ENCODE assay signal across 8 mouse cellular contexts in genomic region chr10:79916808-79917531, GRCm38 (mm10). TPM values are rescaled to one million over a fixed set of nuclear protein-coding genes. Genes with fewer than 3 reads are reported as not detected.
DNase-seq lines count a peak whose midpoint lies in the region; ATAC-seq and TF ChIP-seq lines count a peak whose summit lies in the region.

TSS of gene Kiss1r (plus strand) at chr10:79916971.

- H3K4me1 ChIP-seq in forebrain, embryonic 12.5 days = peaks cover 63% of the 10 kb centered on the region
- H3K4me1 ChIP-seq in heart, embryonic 16.5 days (ENCODE audit: control insufficient read depth, insufficient read depth, low read length) = peaks cover 52% of the 10 kb centered on the region
- peaks cover 23 to 29% of the 10 kb centered on the region in 2 experiments for H3K4me1 ChIP-seq in liver, embryonic 14.5 days (replicated peaks; ENCODE audit: control insufficient read depth in 2 of 2, insufficient read depth in 2 of 2, low read length in 1 of 2)
- peaks cover 68% of the 10 kb centered on the region for H3K4me1 ChIP-seq in stomach, embryonic 15.5 days

- H3K9me3 ChIP-seq in forebrain, embryonic 12.5 days = no peaks in the 10 kb centered on the region
- no peaks in the 10 kb centered on the region for H3K9me3 ChIP-seq in heart, embryonic 16.5 days (replicated peaks; ENCODE audit: control insufficient read depth, low read length)
- H3K9me3 ChIP-seq in liver, embryonic 14.5 days (ENCODE audit: control insufficient read depth, low read length) = no peaks in the 10 kb centered on the region
- H3K9me3 ChIP-seq in stomach, embryonic 15.5 days = no peaks in the 10 kb centered on the region

- no peak for TF ChIP-seq EP300 in liver, embryonic 14.5 days (IDR thresholded peaks at IDR 0.05; ENCODE audit: low read depth)

- 1% methylated on average over 42 of the region's 42 CpGs for WGBS in forebrain, embryonic 12.5 days
- WGBS in heart, embryonic 16.5 days = 2% methylated on average over 42 of the region's 42 CpGs
- 2% methylated on average over 42 of the region's 42 CpGs for WGBS in liver, embryonic 14.5 days (ENCODE audit: insufficient replicate concordance)
- 2% methylated on average over 41 of the region's 42 CpGs for WGBS in stomach, embryonic 15.5 days

- H3K9ac ChIP-seq in forebrain, embryonic 12.5 days = peak within 1 kb of the TSS; percentile 91
- H3K9ac ChIP-seq in heart, embryonic 16.5 days (ENCODE audit: low read length) = peak within 1 kb of the TSS; percentile 98
- peak within 1 kb of the TSS; percentile 83 for H3K9ac ChIP-seq in liver, embryonic 14.5 days (replicated peaks)
- H3K9ac ChIP-seq in stomach, embryonic 15.5 days = peak within 1 kb of the TSS; percentile 91

- peaks cover 12% of the 10 kb centered on the region for H3K36me3 ChIP-seq in forebrain, embryonic 12.5 days (replicated peaks)
- no peaks in the 10 kb centered on the region for H3K36me3 ChIP-seq in heart, embryonic 16.5 days (ENCODE audit: control insufficient read depth, insufficient read depth)
- no peaks in the 10 kb centered on the region for H3K36me3 ChIP-seq in liver, embryonic 14.5 days (replicated peaks; ENCODE audit: control insufficient read depth, insufficient read depth, low read depth)
- H3K36me3 ChIP-seq in stomach, embryonic 15.5 days = peaks cover 7% of the 10 kb centered on the region; the same call in 1 of the 2 replicates

- DNase-seq in CD4-positive, CD25-positive, alpha-beta regulatory T cell, adult 2 months (ENCODE audit: low read depth, low spot score) = peak; percentile 86
- peak; percentile 64 for DNase-seq in c-Kit-positive CD71-positive TER-119-negative erythroid progenitor cells, embryonic 14.5 days (ENCODE audit: low read depth)
- DNase-seq in kidney, postnatal 25 days = peak; percentile 91 to 92
- DNase-seq in liver, embryonic 14.5 days (ENCODE audit: low read depth in 3 of 3, low spot score in 3 of 3) = peak in 1 of 3 experiments; percentile 60
- DNase-seq in natural killer cell, adult 2 months (ENCODE audit: low spot score in 2 of 2) = peak; percentile 78 to 80

- H3K4me3 ChIP-seq in forebrain, embryonic 12.5 days (replicated peaks) = peak within 1 kb of the TSS; percentile 84
- peak within 1 kb of the TSS; percentile 92 for H3K4me3 ChIP-seq in heart, embryonic 16.5 days (ENCODE audit: low read length)
- H3K4me3 ChIP-seq in liver, embryonic 14.5 days (ENCODE audit: insufficient read depth in 1 of 2, low read depth in 2 of 2, low read length in 2 of 2) = peak within 1 kb of the TSS; percentile 69 to 75
- H3K4me3 ChIP-seq in stomach, embryonic 15.5 days (replicated peaks) = peak within 1 kb of the TSS; percentile 85

- no peak for TF ChIP-seq CTCF in liver, embryonic 14.5 days (IDR thresholded peaks at IDR 0.05; ENCODE audit: low read depth)

- peak within 1 kb of the TSS; percentile 70 for H3K27ac ChIP-seq in forebrain, embryonic 12.5 days
- peak within 1 kb of the TSS; percentile 78 for H3K27ac ChIP-seq in heart, embryonic 16.5 days (ENCODE audit: low read length)
- peak within 1 kb of the TSS; percentile 49 for H3K27ac ChIP-seq in liver, embryonic 14.5 days
- peak within 1 kb of the TSS; percentile 80 for H3K27ac ChIP-seq in stomach, embryonic 15.5 days

- peak within 1 kb of the TSS; percentile 96 for H3K4me2 ChIP-seq in forebrain, embryonic 12.5 days
- H3K4me2 ChIP-seq in heart, embryonic 16.5 days (ENCODE audit: low read depth, low read length) = peak within 1 kb of the TSS; percentile 95
- peak within 1 kb of the TSS; percentile 94 for H3K4me2 ChIP-seq in liver, embryonic 14.5 days (ENCODE audit: low read depth)
- peak within 1 kb of the TSS; percentile 84 for H3K4me2 ChIP-seq in stomach, embryonic 15.5 days

- peaks cover 47% of the 10 kb centered on the region for H3K27me3 ChIP-seq in forebrain, embryonic 12.5 days
- peaks cover 45% of the 10 kb centered on the region for H3K27me3 ChIP-seq in heart, embryonic 16.5 days (ENCODE audit: control insufficient read depth, insufficient read depth, low read length)
- peaks cover 43% of the 10 kb centered on the region for H3K27me3 ChIP-seq in liver, embryonic 14.5 days (ENCODE audit: control insufficient read depth, insufficient read depth, low read length)
- H3K27me3 ChIP-seq in stomach, embryonic 15.5 days (replicated peaks) = peaks cover 43% of the 10 kb centered on the region

- ATAC-seq in forebrain, embryonic 12.5 days (ENCODE audit: low FRiP score) = peak; percentile 87
- ATAC-seq in heart, embryonic 16.5 days (replicated peaks; ENCODE audit: extremely low read depth, insufficient read depth, low FRiP score) = peak; percentile 78
- ATAC-seq in liver, embryonic 14.5 days (ENCODE audit: insufficient read depth) = peak; percentile 72
- ATAC-seq in stomach, embryonic 15.5 days (ENCODE audit: insufficient read depth, low FRiP score, low read depth) = peak; percentile 74

RNA-seq across cellular contexts. Expression of gene Kiss1r, which starts in this region (rescaled TPM):
- 0.96 and 1.1 TPM in 2 replicates for polyA plus RNA-seq in forebrain, embryonic 12.5 days (2016; fragmentation: Nextera tagmentation; extraction: Ambion mirVana)
- 0.49 and 0.64 TPM in 2 replicates for polyA plus RNA-seq in heart, embryonic 16.5 days (2015; fragmentation: Nextera tagmentation; extraction: Ambion mirVana)
- 0.17 and 0.30 TPM in 2 replicates for polyA plus RNA-seq in liver, embryonic 14.5 days (2012; rRNA removed)
- 0.11 TPM in 1 of 2 replicates, not detected in the other for polyA plus RNA-seq in liver, embryonic 14.5 days (2014; fragmentation: Nextera tagmentation; extraction: Ambion mirVana)
- polyA plus RNA-seq in stomach, embryonic 15.5 days (2015; fragmentation: Nextera tagmentation; extraction: Ambion mirVana) = 0.83 and 0.94 TPM in 2 replicates

Comparison
In these comparisons a context has a peak if more than half of its experiments do, and no peak if none do; other contexts are left out.
1. Peak in ATAC-seq, H3K4me3 ChIP-seq, H3K27ac ChIP-seq, H3K9ac ChIP-seq and H3K4me2 ChIP-seq in heart, embryonic 16.5 days; RNA of the gene not detected or under 1 TPM.
2. Peak in ATAC-seq, H3K4me3 ChIP-seq, H3K27ac ChIP-seq, H3K9ac ChIP-seq and H3K4me2 ChIP-seq in liver, embryonic 14.5 days; RNA of the gene not detected or under 1 TPM.
3. Peak in ATAC-seq, H3K4me3 ChIP-seq, H3K27ac ChIP-seq, H3K9ac ChIP-seq and H3K4me2 ChIP-seq in stomach, embryonic 15.5 days; RNA of the gene not detected or under 1 TPM.